Mouse (Mus musculus) inflammation-experienced regulatory T-cells, adult 16 weeks (primary cell): ENCODE data around the gene Amigo1. TPM values are rescaled to one million over a fixed set of nuclear protein-coding genes. Genes with fewer than 3 reads are reported as not detected.

ENCODE experiments used
- polyA plus RNA-seq: library from polyadenylated mRNA; unstranded; fragments of 100-300 nt; shearing (Covaris generic); gene quantifications from one replicate; pipeline ENCODE4 v1.2.1, GENCODE M21; 2017

The Amigo1 gene
- polyA plus RNA-seq: 0.33 TPM

GRCm38 (mm10) chr3:108186098-108187047, at the start of gene Amigo1:
Amigo1 (plus strand) TSS chr3:108186335.

GRCm38 (mm10) chr3:108145534-108146445, 40.3 kb upstream of the Amigo1 start, which contains the start of gene Gnai3:
Gnai3 (minus strand) TSS chr3:108146146.

GRCm38 (mm10) chr3:108154656-108155055, 31.5 kb upstream of the Amigo1 start, which contains the start of gene Gpr61:
Gpr61 (minus strand) TSS chr3:108154882.

GRCm38 (mm10) chr3:108200329-108201323, 14.5 kb downstream of the Amigo1 start, which contains the start of gene Cyb561d1:
Cyb561d1 (minus strand) TSS chr3:108201212.

GRCm38 (mm10) chr3:108210771-108211139, 24.6 kb downstream of the Amigo1 start, which contains the start of gene Atxn7l2:
Atxn7l2 (minus strand) TSS chr3:108210934.

GRCm38 (mm10) chr3:108226558-108227350, 40.6 kb downstream of the Amigo1 start, which contains the start of gene Sypl2:
Sypl2 (minus strand) TSS chr3:108226648.

Other genes starting within 250 kb of the Amigo1 start
- gene Gstm6, start 242.6 kb upstream of the Amigo1 start, polyA plus RNA-seq: not detected
- gene Gstm3, start 217.1 kb upstream of the Amigo1 start, polyA plus RNA-seq: not detected
- not detected for gene Gstm2, start 199.9 kb upstream of the Amigo1 start, polyA plus RNA-seq
- gene Gstm1, start 168.4 kb upstream of the Amigo1 start, polyA plus RNA-seq: 4.3 TPM
- 10.0 TPM for gene Gstm4, start 141.4 kb upstream of the Amigo1 start, polyA plus RNA-seq
- gene Ampd2, start 99.7 kb upstream of the Amigo1 start, polyA plus RNA-seq: 71.3 TPM
- gene Gnat2, start 93.5 kb upstream of the Amigo1 start, polyA plus RNA-seq: not detected
- gene Gnai3, start 40.2 kb upstream of the Amigo1 start, polyA plus RNA-seq: 238 TPM
- not detected for gene Gpr61, start 31.5 kb upstream of the Amigo1 start, polyA plus RNA-seq
- gene Cyb561d1, start 14.9 kb downstream of the Amigo1 start, polyA plus RNA-seq: 29.4 TPM
- 9.8 TPM for gene Atxn7l2, start 24.6 kb downstream of the Amigo1 start, polyA plus RNA-seq
- not detected for gene Sypl2, start 40.3 kb downstream of the Amigo1 start, polyA plus RNA-seq
- gene Psma5, start 70.6 kb downstream of the Amigo1 start, polyA plus RNA-seq: 143 TPM
- gene Sort1, start 97.7 kb downstream of the Amigo1 start, polyA plus RNA-seq: 0.10 TPM
- not detected for gene Mybphl, start 178.6 kb downstream of the Amigo1 start, polyA plus RNA-seq
- gene Psrc1, start 197.5 kb downstream of the Amigo1 start, polyA plus RNA-seq: 1.4 TPM
- 0.61 TPM for gene Celsr2, start 229.2 kb downstream of the Amigo1 start, polyA plus RNA-seq